Mouse (Mus musculus) cortical plate, adult 2 months (tissue): Measurements from ENCODE around the gene Bdkrb2. TPM values are rescaled to one million over a fixed set of nuclear protein-coding genes. Genes with fewer than 3 reads are reported as not detected.
A peak's percentile ranks its signal among the peaks of the same experiment; 100 is the strongest.

Source experiments
- H3K27ac ChIP-seq: fragments of 200-500 bp; 2 replicates; pipeline ENCODE4 v1.5.1; 2012; ENCODE audit warnings: low read length, control low read depth, inconsistent platforms; ENCODE audit not compliant: insufficient read depth
- H3K4me1 ChIP-seq: fragments of 200-500 bp; 2 replicates; pipeline ENCODE4 v1.6.1; 2011; ENCODE audit warnings: low read length; ENCODE audit not compliant: control insufficient read depth, insufficient read depth
- H3K4me3 ChIP-seq: fragments of 200-500 bp; 2 replicates; pipeline ENCODE4 v1.5.1; 2011; ENCODE audit warnings: mild to moderate bottlenecking, low read length, control low read depth; ENCODE audit not compliant: insufficient read depth
- CTCF ChIP-seq: fragments of 200-500 bp; IDR thresholded peaks from 2 replicates; pipeline ENCODE4 v1.5.1; 2011; ENCODE audit warnings: mild to moderate bottlenecking, control low read depth, low read length; ENCODE audit not compliant: insufficient read depth; ENCODE audit errors: extremely low read depth
- POLR2A ChIP-seq: fragments of 200-500 bp; IDR thresholded peaks from 2 replicates; pipeline ENCODE4 v1.6.1; 2011; ENCODE audit warnings: mild to moderate bottlenecking, low read length, control low read depth; ENCODE audit not compliant: insufficient read depth; ENCODE audit errors: extremely low read depth
- polyA plus RNA-seq: library from polyadenylated mRNA; depleted of rRNA; stranded (reverse); fragments of >200 nt; gene quantifications from 2 replicates; pipeline ENCODE4 v1.2.3, GENCODE M21; 2012

Gene Bdkrb2
- polyA plus RNA-seq, 1 experiment, result 0.38 TPM

GRCm38 (mm10) chr12:105602581-105603210, 39.7 kb downstream of the Bdkrb2 start, which contains the start of gene Bdkrb1:
TSS of gene Bdkrb1 (plus strand) at chr12:105603085.
- Histone ChIP-seq H3K4me3 (no peak within 1 kb of the TSS), H3K4me1 (no peaks in the 10 kb centered on the region), H3K27ac (no peak within 1 kb of the TSS)
- TF ChIP-seq POLR2A, result no peak
- TF ChIP-seq CTCF, result no peak

- no peak overlapping the region for H3K4me3 ChIP-seq
- TF ChIP-seq POLR2A (no peak), CTCF (no peak)
- H3K27ac ChIP-seq, result no peak overlapping the region
- H3K4me1 ChIP-seq, result no peaks in the 10 kb centered on the region
Observed at GRCm38 (mm10) chr12:105603904-105604303, 40.9 kb downstream of the Bdkrb2 start.

DNA sequence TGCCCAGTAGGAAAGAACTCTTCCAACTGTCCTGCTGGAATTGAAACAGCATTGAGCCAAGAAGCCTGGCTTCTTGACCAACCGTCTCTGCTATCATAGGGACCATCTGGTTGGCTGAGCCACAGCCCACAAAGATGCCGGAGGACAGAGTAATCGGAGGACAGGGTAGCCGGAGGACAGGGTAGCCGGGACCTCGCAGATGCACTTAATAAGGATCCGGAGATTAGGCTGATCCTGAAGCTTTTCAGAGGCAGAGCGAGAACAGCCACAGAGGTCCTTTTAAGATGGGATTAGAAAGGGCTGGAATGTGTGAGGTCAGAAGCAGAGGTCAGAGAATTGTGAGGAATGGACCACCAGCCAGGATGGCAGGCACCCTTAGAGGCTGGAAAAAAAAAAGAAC, 42.2 kb downstream of the Bdkrb2 start:
- no peak overlapping the region for H3K27ac ChIP-seq
- no peaks in the 10 kb centered on the region for H3K4me1 ChIP-seq
- H3K4me3 ChIP-seq, result no peak overlapping the region
- TF ChIP-seq POLR2A (no peak), CTCF (no peak)

- Histone ChIP-seq H3K27ac (no peak overlapping the region), H3K4me1 (no peaks in the 10 kb centered on the region), H3K4me3 (no peak overlapping the region)
- TF ChIP-seq CTCF (no peak), POLR2A (no peak)
Observed at GRCm38 (mm10) chr12:105606881-105607280, 43.9 kb downstream of the Bdkrb2 start.

- Histone ChIP-seq H3K4me1 (no peaks in the 10 kb centered on the region), H3K4me3 (no peak overlapping the region), H3K27ac (no peak overlapping the region)
- no peak for TF ChIP-seq CTCF
- TF ChIP-seq POLR2A, result no peak
Observed at GRCm38 (mm10) chr12:105611045-105611444, 48.0 kb downstream of the Bdkrb2 start.

- H3K4me1 ChIP-seq, result no peaks in the 10 kb centered on the region
- H3K27ac ChIP-seq, result no peak overlapping the region
- TF ChIP-seq CTCF, result peak; percentile 72
- TF ChIP-seq POLR2A, result no peak
- no peak overlapping the region for H3K4me3 ChIP-seq
Observed at GRCm38 (mm10) chr12:105611748-105612147, 48.7 kb downstream of the Bdkrb2 start.

DNA sequence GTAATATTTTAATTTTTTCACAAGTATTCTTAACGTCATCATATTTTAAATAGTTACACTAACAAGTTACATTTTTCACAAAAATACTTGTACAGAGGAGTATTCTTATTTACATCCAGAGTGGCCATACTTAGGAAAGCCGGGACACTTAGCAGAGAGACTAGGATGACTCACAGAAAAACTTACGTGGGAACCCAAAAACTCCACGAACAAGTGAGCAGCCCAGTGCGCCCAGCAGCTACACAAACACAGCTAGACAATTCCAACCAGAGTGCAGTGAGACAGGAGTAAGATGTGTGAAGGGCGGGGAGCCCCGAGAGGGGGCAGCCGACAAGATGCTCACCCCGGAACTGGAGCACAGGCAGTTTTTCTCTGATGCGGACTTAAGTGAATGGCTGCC, 50.5 kb downstream of the Bdkrb2 start:
- Histone ChIP-seq H3K4me1 (no peaks in the 10 kb centered on the region), H3K27ac (no peak overlapping the region), H3K4me3 (no peak overlapping the region)
- TF ChIP-seq CTCF (no peak), POLR2A (no peak)

GRCm38 (mm10) chr12:105622048-105622447, 59.0 kb downstream of the Bdkrb2 start:
- Histone ChIP-seq H3K4me1 (0 out of 2 replicates have a peak, but pooled peaks cover 2% of the 10 kb centered on the region), H3K4me3 (no peak overlapping the region), H3K27ac (no peak overlapping the region)
- TF ChIP-seq CTCF, result no peak
- TF ChIP-seq POLR2A, result no peak

GRCm38 (mm10) chr12:105622981-105623539, 60.0 kb downstream of the Bdkrb2 start:
- TF ChIP-seq CTCF (no peak), POLR2A (no peak)
- no peak overlapping the region for H3K4me3 ChIP-seq
- H3K4me1 ChIP-seq, result 0 out of 2 replicates have a peak, but pooled peaks cover 2% of the 10 kb centered on the region
- H3K27ac ChIP-seq, result no peak overlapping the region

DNA sequence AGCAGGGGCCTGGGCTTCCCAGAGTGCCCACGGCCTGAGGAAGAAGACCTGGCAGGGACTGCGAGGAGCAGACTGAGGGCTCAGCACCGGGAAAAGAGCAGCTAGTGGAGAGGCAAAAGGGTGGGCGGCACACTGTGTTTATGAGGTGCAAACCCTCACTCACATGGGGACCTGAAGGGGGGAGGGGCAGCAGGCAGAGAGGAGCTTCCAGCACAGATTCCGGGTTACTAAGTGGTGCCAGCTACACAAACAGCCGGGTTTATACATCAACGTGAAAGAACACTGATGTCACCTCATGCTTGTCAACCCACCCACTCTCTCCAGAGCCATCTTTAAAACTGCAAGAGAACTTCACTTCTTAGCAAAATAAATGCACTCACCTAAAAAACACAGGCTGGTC, 62.8 kb downstream of the Bdkrb2 start:
- H3K4me1 ChIP-seq, result 0 out of 2 replicates have a peak, but pooled peaks cover 2% of the 10 kb centered on the region
- H3K27ac ChIP-seq, result no peak overlapping the region
- no peak overlapping the region for H3K4me3 ChIP-seq
- no peak for TF ChIP-seq POLR2A
